Mouse (Mus musculus): ENCODE measurements around the gene Ndrg4. TPM values are rescaled to one million over a fixed set of nuclear protein-coding genes. Genes with fewer than 3 reads are reported as not detected.
"Not testable (repeated sequence)": the region's sequence is repeated elsewhere in the genome, so short reads cannot be mapped to it uniquely, and the experiment has no call there.

Ndrg4 gene
- 1 to 10 TPM; 3.8 to 6.2 TPM for total RNA-seq (2021)
- long read RNA-seq, experiment 1, partial matches to known transcripts, result 0 of 2 reads
- long read RNA-seq, experiment 1, other reads (novel, unspliced or antisense), result 1 of 2 reads
- long read RNA-seq, experiment 2, partial matches to known transcripts, result 0 of 1 reads
- long read RNA-seq, experiment 2, other reads (novel, unspliced or antisense), result 0 of 1 reads

GRCm38 (mm10) chr8:95676631-95677030 lies at the start of gene Ndrg4:
Ndrg4 (plus strand) TSS chr8:95676980.
- no peak for DNase-seq (ENCODE audit: low spot score)

GRCm38 (mm10) chr8:95632840-95633239 lies 43.9 kb upstream of the Ndrg4 start:
- DNase-seq (ENCODE audit: low spot score), result no peak

GRCm38 (mm10) chr8:95633262-95634062 lies 43.3 kb upstream of the Ndrg4 start, which contains the start of gene Gins3:
Gins3 (plus strand) TSS chr8:95633453.
- DNase-seq (ENCODE audit: low spot score), result peak; percentile 93

GRCm38 (mm10) chr8:95634063-95634340 lies 42.8 kb upstream of the Ndrg4 start:
- no peak for DNase-seq (ENCODE audit: low spot score)

- no peak for DNase-seq (ENCODE audit: low spot score)
Measured at GRCm38 (mm10) chr8:95644942-95645341, 31.8 kb upstream of the Ndrg4 start.

- DNase-seq (ENCODE audit: low spot score), result no peak
Measured at GRCm38 (mm10) chr8:95648251-95648650, 28.5 kb upstream of the Ndrg4 start.

- DNase-seq (ENCODE audit: low spot score), result no peak
Measured at GRCm38 (mm10) chr8:95653351-95653750, 23.4 kb upstream of the Ndrg4 start.

GRCm38 (mm10) chr8:95655831-95656230 lies 20.9 kb upstream of the Ndrg4 start:
- DNase-seq (ENCODE audit: low spot score), result no peak

GRCm38 (mm10) chr8:95656316-95657002 lies 20.3 kb upstream of the Ndrg4 start:
- no peak for DNase-seq (ENCODE audit: low spot score)

GRCm38 (mm10) chr8:95657523-95657922 lies 19.3 kb upstream of the Ndrg4 start:
- DNase-seq (ENCODE audit: low spot score), result no peak

- DNase-seq (ENCODE audit: low spot score), result no peak
Measured at GRCm38 (mm10) chr8:95660334-95660882, 16.4 kb upstream of the Ndrg4 start.

- no peak for DNase-seq (ENCODE audit: low spot score)
Measured at GRCm38 (mm10) chr8:95661085-95661484, 15.7 kb upstream of the Ndrg4 start.

GRCm38 (mm10) chr8:95661575-95661974 lies 15.2 kb upstream of the Ndrg4 start:
- DNase-seq (ENCODE audit: low spot score), result no peak

GRCm38 (mm10) chr8:95662885-95663598 lies 13.7 kb upstream of the Ndrg4 start:
- DNase-seq (ENCODE audit: low spot score), result no peak

GRCm38 (mm10) chr8:95663599-95663949 lies 13.2 kb upstream of the Ndrg4 start:
- DNase-seq (ENCODE audit: low spot score), result no peak

- not testable (repeated sequence) for DNase-seq (ENCODE audit: low spot score)
Measured at GRCm38 (mm10) chr8:95665813-95666452, 10.8 kb upstream of the Ndrg4 start.

GRCm38 (mm10) chr8:95668163-95668958 lies 8.4 kb upstream of the Ndrg4 start:
- no peak for DNase-seq (ENCODE audit: low spot score)

GRCm38 (mm10) chr8:95669967-95670366 lies 6.8 kb upstream of the Ndrg4 start:
- no peak for DNase-seq (ENCODE audit: low spot score)

GRCm38 (mm10) chr8:95671861-95672260 lies 4.9 kb upstream of the Ndrg4 start:
- no peak for DNase-seq (ENCODE audit: low spot score)

- DNase-seq (ENCODE audit: low spot score), result no peak
Measured at GRCm38 (mm10) chr8:95672811-95673210, 4.0 kb upstream of the Ndrg4 start.

Measured in gastrocnemius, adult 18-20 months (tissue).